Mouse (Mus musculus): ENCODE results near the gene Nynrin.

The Nynrin gene

GRCm38 (mm10) chr14:55918240-55919082 is 64.7 kb downstream of the Nynrin start:
- in situ Hi-C loops (cut with MboI; ENCODE audit: low sequenced_read_pairs): loop anchor here (5.0 kb wide), 1 partner anchor 41 kb away; no protein-coding TSS in a partner anchor

- in situ Hi-C loops (cut with MboI; ENCODE audit: low sequenced_read_pairs): loop anchor here (10.0 kb wide), 1 partner anchor 108 kb away; no protein-coding TSS in a partner anchor
These were observed 68.8 kb downstream of the Nynrin start for GRCm38 (mm10) chr14:55922475-55923232.
